Mouse (Mus musculus): Measurements from ENCODE around the gene Cdon. TPM values are rescaled to one million over a fixed set of nuclear protein-coding genes. Genes with fewer than 3 reads are reported as not detected.

Cdon gene
- total RNA-seq, 2 experiments from 2014 or later, result 11.2 to 11.9 TPM

- no peak for DNase-seq (ENCODE audit: low spot score in 2 of 2)
These were observed 114.9 kb downstream of the Cdon start for GRCm38 (mm10) chr9:35535876-35536275.

- no peak for DNase-seq (ENCODE audit: low spot score in 2 of 2)
These were observed 118.2 kb downstream of the Cdon start for GRCm38 (mm10) chr9:35539001-35539750.

GRCm38 (mm10) chr9:35541024-35541423, 120.1 kb downstream of the Cdon start:
- DNase-seq (ENCODE audit: low spot score in 2 of 2), result no peak

GRCm38 (mm10) chr9:35541488-35541887, 120.6 kb downstream of the Cdon start:
- DNase-seq (ENCODE audit: low spot score in 2 of 2), result peak; percentile 65 to 89

GRCm38 (mm10) chr9:35541941-35542340, 121.0 kb downstream of the Cdon start:
- DNase-seq (ENCODE audit: low spot score in 2 of 2), result no peak

GRCm38 (mm10) chr9:35543099-35543860, 122.4 kb downstream of the Cdon start:
- no peak for DNase-seq (ENCODE audit: low spot score in 2 of 2)

- no peak for DNase-seq (ENCODE audit: low spot score in 2 of 2)
These were observed 123.7 kb downstream of the Cdon start for GRCm38 (mm10) chr9:35544666-35545065.

GRCm38 (mm10) chr9:35545704-35546103, 124.8 kb downstream of the Cdon start:
- DNase-seq (ENCODE audit: low spot score in 2 of 2), result no peak

- DNase-seq (ENCODE audit: low spot score in 2 of 2), result no peak
These were observed 125.8 kb downstream of the Cdon start for GRCm38 (mm10) chr9:35546745-35547144.

- DNase-seq (ENCODE audit: low spot score in 2 of 2), result no peak
These were observed 127.5 kb downstream of the Cdon start for GRCm38 (mm10) chr9:35548455-35548854.

- no peak for DNase-seq (ENCODE audit: low spot score in 2 of 2)
These were observed 135.7 kb downstream of the Cdon start for GRCm38 (mm10) chr9:35556494-35557102.

Other genes with a start within 250 kb of the Cdon start
- gene Dcps, start 245.1 kb upstream of the Cdon start, total RNA-seq (2021), result 10 to 100 TPM; 21.1 to 21.2 TPM
- 10 to 100 TPM; 65.8 to 69.0 TPM for gene Srpr, start 221.0 kb upstream of the Cdon start, total RNA-seq (2021)
- gene Tirap, start 220.8 kb upstream of the Cdon start, total RNA-seq (2021), result 1 to 10 TPM; 2.1 to 2.4 TPM
- 10 to 100 TPM; 33.1 to 35.0 TPM for gene Foxred1, start 210.1 kb upstream of the Cdon start, total RNA-seq (2021)
- gene Fam118b, start 153.3 kb upstream of the Cdon start, total RNA-seq (2021), result 10 to 100 TPM; 28.9 to 29.1 TPM
- gene Rpusd4, start 153.3 kb upstream of the Cdon start, total RNA-seq (2021), result 10 to 100 TPM; 11.9 to 13.5 TPM
- not detected for gene Gm1113, start 97.1 kb downstream of the Cdon start, total RNA-seq (2021)
- 10 to 100 TPM; 15.6 to 15.9 TPM for gene Ddx25, start 137.4 kb downstream of the Cdon start, total RNA-seq (2021)
- gene Pus3, start 137.5 kb downstream of the Cdon start, total RNA-seq (2021), result 10 to 100 TPM; 11.3 to 12.1 TPM
- 1 to 10 TPM in 1 of 2 experiments, under 1 TPM in 1; 0.58 to 1.5 TPM for gene Pate2, start 149.2 kb downstream of the Cdon start, total RNA-seq (2021)
- 10 to 100 TPM; 14.8 to 15.3 TPM for gene Hyls1, start 149.3 kb downstream of the Cdon start, total RNA-seq (2021)
- not detected for gene Pate4, start 190.8 kb downstream of the Cdon start, total RNA-seq (2021)
- not detected for gene Pate3, start 227.1 kb downstream of the Cdon start, total RNA-seq (2021)

All from layer of hippocampus, adult 18-20 months (tissue).